ENCODE assay signal across 24 mouse cellular contexts in the genomic region with DNA sequence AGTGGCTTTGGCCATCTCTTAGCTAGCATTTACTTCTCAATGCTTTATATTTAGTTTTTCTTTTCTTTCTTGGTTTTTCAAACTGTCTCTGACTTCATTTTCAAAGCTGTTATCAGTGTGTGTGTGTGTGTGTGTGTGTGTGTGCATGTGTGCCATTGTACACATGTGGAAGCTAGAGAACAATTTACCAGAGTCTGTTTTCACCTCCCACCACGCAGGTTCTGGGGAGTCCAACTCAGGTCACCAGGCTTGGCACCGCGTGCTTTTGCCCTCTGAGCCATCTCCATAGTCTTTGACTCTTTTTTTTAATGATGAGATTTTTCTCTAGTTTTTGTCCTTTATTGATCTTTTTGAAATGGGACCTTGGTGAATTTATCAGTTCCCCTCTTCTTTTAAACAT.
A peak's percentile ranks its signal among the peaks of the same experiment; 100 is the strongest.
DNase-seq lines count a peak whose midpoint lies in the region; ATAC-seq and TF ChIP-seq lines count a peak whose summit lies in the region.
"Had no signal": no experiment of that assay in that cellular context is flagged by ENCODE, and none has a peak within 500 bp of the region (broad histone marks: within the 10 kb centered on the region; RNA-seq: fewer than 3 reads in every experiment).

No protein-coding gene starts in this region.

- H3K9me3 ChIP-seq in kidney, embryonic 15.5 days (replicated peaks): no peaks in the 10 kb centered on the region
- H3K9me3 ChIP-seq in midbrain, embryonic 11.5 days (ENCODE audit: control insufficient read depth, low read length): no peaks in the 10 kb centered on the region
- H3K9me3 ChIP-seq in midbrain, embryonic 10.5 days (replicated peaks): no peaks in the 10 kb centered on the region
- H3K9me3 ChIP-seq: embryonic facial prominence, embryonic 13.5 days; embryonic facial prominence, embryonic 15.5 days; forebrain, embryonic 10.5 days; forebrain, embryonic 12.5 days had no signal

- no peak for TF ChIP-seq POLR2A in heart, adult 2 months (IDR thresholded peaks at IDR 0.05; ENCODE audit: insufficient read depth, low read depth, low read length)

- H3K4me2 ChIP-seq in kidney, embryonic 15.5 days: no peak overlapping the region
- H3K4me2 ChIP-seq in midbrain, embryonic 11.5 days: no peak overlapping the region
- H3K4me2 ChIP-seq: embryonic facial prominence, embryonic 13.5 days; embryonic facial prominence, embryonic 15.5 days; forebrain, embryonic 12.5 days had no signal

- no peak overlapping the region for H3K4me3 ChIP-seq in heart, adult 2 months
- no peak overlapping the region for H3K4me3 ChIP-seq in kidney, embryonic 15.5 days (replicated peaks)
- H3K4me3 ChIP-seq in midbrain, embryonic 11.5 days (ENCODE audit: low read depth, low read length): no peak overlapping the region
- no peak overlapping the region for H3K4me3 ChIP-seq in midbrain, embryonic 10.5 days
- H3K4me3 ChIP-seq: embryonic facial prominence, embryonic 13.5 days; embryonic facial prominence, embryonic 15.5 days; erythroblast, embryonic 14.5 days; forebrain, embryonic 10.5 days; forebrain, embryonic 12.5 days had no signal

- no peak for TF ChIP-seq EP300 in heart, adult 2 months (IDR thresholded peaks at IDR 0.05; ENCODE audit: insufficient read depth, low read depth, low read length)

- no peaks in the 10 kb centered on the region for H3K79me2 ChIP-seq in heart, adult 2 months (replicated peaks; ENCODE audit: control insufficient read depth, insufficient read depth, low read length)

- intact Hi-C loops in heart, adult 2 months (cut with DNase I): no loop called here

- no peak for TF ChIP-seq CTCF in heart, adult 2 months (IDR thresholded peaks at IDR 0.05)

- no peak overlapping the region for H3K9ac ChIP-seq in heart, adult 2 months (ENCODE audit: low read depth, low read length)
- H3K9ac ChIP-seq in kidney, embryonic 15.5 days: no peak overlapping the region
- H3K9ac ChIP-seq in midbrain, embryonic 11.5 days (ENCODE audit: low read length): no peak overlapping the region
- H3K9ac ChIP-seq: embryonic facial prominence, embryonic 13.5 days; embryonic facial prominence, embryonic 15.5 days; forebrain, embryonic 12.5 days had no signal

- ATAC-seq in kidney, embryonic 15.5 days (replicated peaks; ENCODE audit: low FRiP score): no peak
- ATAC-seq in midbrain, embryonic 11.5 days (ENCODE audit: low FRiP score): no peak
- ATAC-seq: forebrain, embryonic 14.5 days; forebrain, embryonic 16.5 days had no signal

- 87% methylated on average over 3 of the region's 3 CpGs for WGBS in heart, adult 2 months
- 85% methylated on average over 3 of the region's 3 CpGs for WGBS in kidney, embryonic 15.5 days
- WGBS in midbrain, embryonic 11.5 days: 78% methylated on average over 3 of the region's 3 CpGs
- 88% methylated on average over 3 of the region's 3 CpGs for WGBS in midbrain, embryonic 10.5 days

- no peaks in the 10 kb centered on the region for H3K4me1 ChIP-seq in heart, adult 2 months (ENCODE audit: control insufficient read depth, insufficient read depth, low read length)
- no peaks in the 10 kb centered on the region for H3K4me1 ChIP-seq in kidney, embryonic 15.5 days
- H3K4me1 ChIP-seq in midbrain, embryonic 11.5 days (ENCODE audit: control insufficient read depth, insufficient read depth, low read length): no peaks in the 10 kb centered on the region
- H3K4me1 ChIP-seq in midbrain, embryonic 10.5 days: peaks cover 10% of the 10 kb centered on the region; the same call in 1 of the 2 replicates
- H3K4me1 ChIP-seq: forebrain, embryonic 12.5 days had no signal

- H3K27ac ChIP-seq in heart, adult 2 months: no peak overlapping the region
- H3K27ac ChIP-seq in kidney, embryonic 15.5 days: no peak overlapping the region
- no peak overlapping the region for H3K27ac ChIP-seq in midbrain, embryonic 11.5 days (ENCODE audit: low read depth, low read length)
- H3K27ac ChIP-seq in midbrain, embryonic 10.5 days (replicated peaks): no peak overlapping the region
- H3K27ac ChIP-seq: embryonic facial prominence, embryonic 13.5 days; embryonic facial prominence, embryonic 15.5 days; forebrain, embryonic 10.5 days; forebrain, embryonic 12.5 days had no signal

- H3K36me3 ChIP-seq in heart, adult 2 months (ENCODE audit: control insufficient read depth, insufficient read depth, low read length): no peaks in the 10 kb centered on the region
- no peaks in the 10 kb centered on the region for H3K36me3 ChIP-seq in kidney, embryonic 15.5 days
- H3K36me3 ChIP-seq in midbrain, embryonic 11.5 days (ENCODE audit: control insufficient read depth, insufficient read depth, low read length): no peaks in the 10 kb centered on the region
- no peaks in the 10 kb centered on the region for H3K36me3 ChIP-seq in midbrain, embryonic 10.5 days
- H3K36me3 ChIP-seq: embryonic facial prominence, embryonic 13.5 days; embryonic facial prominence, embryonic 15.5 days; forebrain, embryonic 10.5 days; forebrain, embryonic 12.5 days had no signal

- H3K27me3 ChIP-seq in heart, adult 2 months (ENCODE audit: control insufficient read depth, insufficient read depth, low read length): no peaks in the 10 kb centered on the region
- no peaks in the 10 kb centered on the region for H3K27me3 ChIP-seq in kidney, embryonic 15.5 days
- no peaks in the 10 kb centered on the region for H3K27me3 ChIP-seq in midbrain, embryonic 11.5 days (ENCODE audit: control insufficient read depth, insufficient read depth, low read length)
- no peaks in the 10 kb centered on the region for H3K27me3 ChIP-seq in midbrain, embryonic 10.5 days (ENCODE audit: low read depth, poor library complexity, severe bottlenecking)
- H3K27me3 ChIP-seq: embryonic facial prominence, embryonic 13.5 days; embryonic facial prominence, embryonic 15.5 days; forebrain, embryonic 12.5 days had no signal

- peak; percentile 51 for DNase-seq in heart, adult 11 months
- DNase-seq in heart, adult 2 months: no peak
- peak; percentile 65 for DNase-seq in kidney, adult 9 months
- peak; percentile 49 to 63 for DNase-seq in kidney, postnatal 36 days
- DNase-seq in kidney, adult 18-20 months: no peak
- peak; percentile 81 for DNase-seq in midbrain, embryonic 11.5 days (ENCODE audit: low spot score, missing footprints)
- DNase-seq in midbrain, embryonic 10.5 days (ENCODE audit: low spot score): no peak
- DNase-seq: adrenal gland, adult 2 months; adrenal gland, postnatal 10 days; adrenal gland, postnatal 25 days; cerebellum, adult 11 months; cerebellum, adult 2 months; cerebellum, adult 9-10 months; cerebellum, postnatal 14 days; cerebellum, postnatal 36 days; embryo, embryonic 11 days had no signal

Comparison
In these comparisons a context has a peak if more than half of its experiments do, and no peak if none do; other contexts are left out.
1. DNase-seq: peak in heart, adult 11 months (single experiment), kidney, adult 9 months (single experiment), kidney, postnatal 36 days (2 of 2) and midbrain, embryonic 11.5 days (single experiment); none in heart, adult 2 months (0 of 2), kidney, adult 18-20 months (single experiment) and midbrain, embryonic 10.5 days (single experiment).